Mouse (Mus musculus) stomach, postnatal 0 days (tissue): ENCODE measurements around the gene Aqp3.

Experiments
- CTCF ChIP-seq: IDR thresholded peaks from 2 replicates; pipeline ENCODE4 v1.5.1; 2016; ENCODE audit warnings: antibody characterized with exemption, low read depth, mild to moderate bottlenecking, moderate library complexity
- EP300 ChIP-seq: optimal IDR thresholded peaks from 2 replicates; pipeline ENCODE3; 2016; ENCODE audit warnings: antibody characterized with exemption

- TF ChIP-seq CTCF (no peak), EP300 (no peak)
These were observed 38.4 kb upstream of the Aqp3 start for GRCm38 (mm10) chr4:41136454-41136805.
